Mouse (Mus musculus) brain, embryonic 14.5 days (tissue): ENCODE results near the gene 0610010K14Rik.

ENCODE experiments used
- CTCF ChIP-seq: fragments of 200-500 bp; IDR thresholded peaks from 2 replicates; pipeline ENCODE4 v1.5.1; 2012; ENCODE audit warnings: inconsistent platforms, mild to moderate bottlenecking, moderate library complexity, borderline replicate concordance; ENCODE audit not compliant: insufficient read depth, insufficient read length; ENCODE audit errors: extremely low read depth
- POLR2A ChIP-seq: fragments of 200-500 bp; IDR thresholded peaks from 2 replicates; pipeline ENCODE4 v1.6.1; 2012; ENCODE audit warnings: mild to moderate bottlenecking, inconsistent platforms, borderline replicate concordance; ENCODE audit not compliant: poor library complexity, insufficient read depth, insufficient read length, severe bottlenecking; ENCODE audit errors: extremely low read depth

DNA sequence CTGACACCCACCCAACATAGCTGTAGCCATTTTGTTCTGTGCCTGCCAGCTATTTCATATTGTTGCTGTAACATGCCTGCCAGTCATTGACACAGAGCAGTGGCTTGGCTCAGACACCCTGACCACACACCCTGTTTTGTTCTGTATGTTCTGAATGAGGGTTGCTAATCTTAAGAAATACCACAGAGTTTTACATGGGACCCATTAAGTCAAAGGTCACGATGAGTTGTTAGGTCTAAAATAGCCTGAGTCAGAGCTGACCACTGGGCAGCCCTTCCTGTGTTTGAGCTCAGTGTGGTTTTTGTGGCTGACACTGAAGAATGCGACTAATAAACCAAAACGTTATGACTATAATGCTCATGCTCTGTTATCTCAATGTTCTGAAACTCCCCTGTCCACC is 39.4 kb downstream of the 0610010K14Rik start:
- TF ChIP-seq CTCF: no peak
- no peak for TF ChIP-seq POLR2A
